Mouse (Mus musculus): ENCODE results near the gene Frrs1. TPM values are rescaled to one million over a fixed set of nuclear protein-coding genes. Genes with fewer than 3 reads are reported as not detected.

Frrs1 gene
- total RNA-seq, 2 experiments from 2014 or later = 0.74 to 1.3 TPM

Other genes with a start within 250 kb of the Frrs1 start
- 10 to 100 TPM; 18.5 to 20.9 TPM for gene Trmt13, start 244.9 kb upstream of the Frrs1 start, total RNA-seq (2021)
- gene Mfsd14a, start 196.8 kb upstream of the Frrs1 start, total RNA-seq (2021) = 10 to 100 TPM; 58.3 to 59.3 TPM
- gene Gm43191, start 178.2 kb upstream of the Frrs1 start, total RNA-seq (2021) = not detected
- 10 to 100 TPM; 16.5 to 18.1 TPM for gene Slc35a3, start 146.6 kb upstream of the Frrs1 start, total RNA-seq (2021)
- gene Agl, start 51.3 kb upstream of the Frrs1 start, total RNA-seq (2021) = 10 to 100 TPM; 22.4 to 25.7 TPM
- not detected for gene 4930455H04Rik, start 108.8 kb downstream of the Frrs1 start, total RNA-seq (2021)
- 10 to 100 TPM; 25.8 to 26.0 TPM for gene Palmd, start 109.5 kb downstream of the Frrs1 start, total RNA-seq (2021)